Mouse (Mus musculus) heart, postnatal 4 days (tissue): ENCODE measurements at regions not wholly inside any gene's neighbourhood (a gene's known extent, or its start where the extent isn't known, plus 50 kb on each side); places are given as distances from the start of the nearest gene placed in this dataset.

ENCODE experiments used
- DNase-seq: peaks from one replicate; pipeline ENCODE4 v3.0.0; 2021

- no peak for DNase-seq
Measured at GRCm38 (mm10) chr5:148741267-148742004, 187.7 kb downstream of the Katnal1 start.

- peak; percentile 76 for DNase-seq
Measured at GRCm38 (mm10) chr5:148740366-148741266, 188.0 kb upstream of the Ubl3 start.

- DNase-seq = no peak
Measured at GRCm38 (mm10) chr5:148739672-148740071, 187.1 kb upstream of the Ubl3 start.

GRCm38 (mm10) chr5:148739141-148739540 lies 186.6 kb upstream of the Ubl3 start:
- no peak for DNase-seq

- no peak for DNase-seq
Measured at GRCm38 (mm10) chr5:148729541-148729940, 177.0 kb upstream of the Ubl3 start.

GRCm38 (mm10) chr5:148728492-148728891 lies 175.9 kb upstream of the Ubl3 start:
- DNase-seq = no peak

- DNase-seq = no peak
Measured at GRCm38 (mm10) chr5:148726442-148726841, 173.9 kb upstream of the Ubl3 start.

GRCm38 (mm10) chr5:148724470-148724869 lies 171.9 kb upstream of the Ubl3 start:
- no peak for DNase-seq

- no peak for DNase-seq
Measured at GRCm38 (mm10) chr5:148723677-148724227, 171.2 kb upstream of the Ubl3 start.

GRCm38 (mm10) chr5:148720604-148721003 lies 168.0 kb upstream of the Ubl3 start:
- no peak for DNase-seq

- no peak for DNase-seq
Measured at GRCm38 (mm10) chr5:148716633-148717032, 164.0 kb upstream of the Ubl3 start.

- DNase-seq = no peak
Measured at GRCm38 (mm10) chr5:148715218-148715991, 162.8 kb upstream of the Ubl3 start.

- no peak for DNase-seq
Measured at GRCm38 (mm10) chr5:148714807-148715206, 162.2 kb upstream of the Ubl3 start.

GRCm38 (mm10) chr5:148713796-148714195 lies 161.2 kb upstream of the Ubl3 start:
- no peak for DNase-seq

- no peak for DNase-seq
Measured at GRCm38 (mm10) chr5:148713039-148713438, 160.4 kb upstream of the Ubl3 start.

GRCm38 (mm10) chr5:148711570-148711969 lies 159.0 kb upstream of the Ubl3 start:
- DNase-seq = no peak

- no peak for DNase-seq
Measured at GRCm38 (mm10) chr5:148709111-148709771, 156.7 kb upstream of the Ubl3 start.

- peak; percentile 28 for DNase-seq
Measured at GRCm38 (mm10) chr5:148708014-148708741, 155.6 kb upstream of the Ubl3 start.

GRCm38 (mm10) chr5:148707335-148707734 lies 154.7 kb upstream of the Ubl3 start:
- no peak for DNase-seq

GRCm38 (mm10) chr5:148706323-148707120 lies 153.9 kb upstream of the Ubl3 start:
- DNase-seq = no peak
